35 mouse cellular contexts compared by ENCODE assay signal in the genomic region with DNA sequence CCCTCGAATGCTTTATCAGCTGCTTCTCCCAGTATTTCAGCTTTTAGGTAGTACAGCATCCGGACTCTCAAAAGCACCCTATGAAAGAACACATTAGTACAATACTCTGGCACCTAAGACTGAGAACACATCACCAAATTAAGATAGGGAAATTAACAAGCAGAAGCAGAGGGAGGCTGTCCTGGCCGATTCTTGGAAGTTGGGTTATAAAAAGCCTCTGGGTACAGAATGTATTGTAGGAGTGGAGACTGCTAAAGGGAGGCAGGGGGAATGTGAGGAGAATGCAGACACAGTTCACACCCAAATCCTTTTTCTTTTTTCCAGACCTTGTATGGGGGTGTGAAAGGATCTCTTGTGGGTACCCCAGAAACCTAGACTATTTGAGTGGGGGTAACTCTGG.
DNase-seq lines count a peak whose midpoint lies in the region; ATAC-seq and TF ChIP-seq lines count a peak whose summit lies in the region.
"Had no signal": no experiment of that assay in that cellular context is flagged by ENCODE, and none has a peak within 500 bp of the region (broad histone marks: within the 10 kb centered on the region; RNA-seq: fewer than 3 reads in every experiment).

No protein-coding gene starts in this region.

- no peaks in the 10 kb centered on the region for H3K9me3 ChIP-seq in heart, postnatal 0 days (replicated peaks; ENCODE audit: control insufficient read depth, low read length)
- H3K9me3 ChIP-seq: embryonic facial prominence, embryonic 12.5 days; G1E; hindbrain, embryonic 12.5 days; intestine, embryonic 15.5 days; limb, embryonic 10.5 days; limb, embryonic 15.5 days; midbrain, embryonic 13.5 days; neural tube, embryonic 13.5 days had no signal

- peak overlapping the region; percentile 43 for H3K4me3 ChIP-seq in gastrocnemius, adult 2 months
- peak overlapping the region; percentile 28 for H3K4me3 ChIP-seq in heart, postnatal 0 days (ENCODE audit: low read depth, low read length)
- H3K4me3 ChIP-seq in left cerebral cortex, adult 2 months, result no peak overlapping the region
- H3K4me3 ChIP-seq: embryonic facial prominence, embryonic 12.5 days; hindbrain, embryonic 12.5 days; intestine, embryonic 15.5 days; limb, embryonic 10.5 days; limb, embryonic 15.5 days; midbrain, embryonic 13.5 days; neural tube, embryonic 13.5 days had no signal

- DNase-seq in gastrocnemius, adult 2 months, result no peak
- no peak for DNase-seq in gastrocnemius, adult 8-10 months (ENCODE audit: low spot score in 2 of 2)
- DNase-seq in heart, postnatal 0 days (ENCODE audit: low spot score), result peak; percentile 78
- DNase-seq in heart, postnatal 4 days, result no peak
- no peak for DNase-seq in left cerebral cortex, adult 2 months (ENCODE audit: extremely low spot score in 1 of 2, low spot score in 2 of 2)
- no peak for DNase-seq in left cerebral cortex, postnatal 10 days (ENCODE audit: extremely low spot score in 1 of 2, low spot score in 2 of 2)
- peak; percentile 33 to 60 for DNase-seq in left cerebral cortex, postnatal 14 days (ENCODE audit: low spot score in 2 of 2)
- no peak for DNase-seq in retina, postnatal 1 day
- DNase-seq: adrenal gland, postnatal 10 days; cerebellum, adult 11 months; cerebellum, adult 9-10 months; cerebellum, postnatal 36 days; embryo, embryonic 11 days; gastrocnemius, postnatal 10 days; heart, postnatal 14 days; kidney, adult 8-10 months; lung, adult 2 months; lung, postnatal 10 days; right cerebral cortex, postnatal 4 days; thymus, adult 2 months; thymus, postnatal 36 days had no signal

- TF ChIP-seq EP300 in heart, postnatal 0 days (IDR thresholded peaks at IDR 0.05; ENCODE audit: low read depth), result peak; percentile 97

- intact Hi-C loops in gastrocnemius, adult 2 months (cut with DNase I), result no loop called here
- intact Hi-C loops in left cerebral cortex, adult 2 months (cut with DNase I), result no loop called here
- intact Hi-C loops in left cerebral cortex, postnatal 10 days (cut with DNase I), result no loop called here
- intact Hi-C loops in left cerebral cortex, postnatal 14 days (cut with DNase I), result no loop called here

- H3K27me3 ChIP-seq in heart, postnatal 0 days (ENCODE audit: control insufficient read depth, insufficient read depth, low read length), result no peaks in the 10 kb centered on the region
- H3K27me3 ChIP-seq: embryonic facial prominence, embryonic 12.5 days; hindbrain, embryonic 12.5 days; intestine, embryonic 15.5 days; limb, embryonic 15.5 days; midbrain, embryonic 13.5 days; neural tube, embryonic 13.5 days had no signal

- H3K4me2 ChIP-seq in heart, postnatal 0 days (ENCODE audit: low read depth, low read length), result peak overlapping the region; percentile 26
- H3K4me2 ChIP-seq: embryonic facial prominence, embryonic 12.5 days; hindbrain, embryonic 12.5 days; intestine, embryonic 15.5 days; limb, embryonic 15.5 days; midbrain, embryonic 13.5 days; neural tube, embryonic 13.5 days had no signal

- peak; percentile 90 for ATAC-seq in heart, postnatal 0 days (ENCODE audit: insufficient read depth, low read depth)
- ATAC-seq: forebrain, embryonic 14.5 days; hindbrain, postnatal 0 days; intestine, embryonic 15.5 days; midbrain, embryonic 13.5 days had no signal

- H3K27ac ChIP-seq in gastrocnemius, adult 2 months, result peak overlapping the region; percentile 21
- peak overlapping the region; percentile 89 for H3K27ac ChIP-seq in heart, postnatal 0 days (ENCODE audit: low read depth)
- H3K27ac ChIP-seq in left cerebral cortex, adult 2 months, result peak overlapping the region; percentile 64
- H3K27ac ChIP-seq: embryonic facial prominence, embryonic 12.5 days; hindbrain, embryonic 12.5 days; hindbrain, postnatal 0 days; intestine, embryonic 15.5 days; kidney, postnatal 0 days; limb, embryonic 10.5 days; limb, embryonic 15.5 days; liver, embryonic 14.5 days; macrophage; midbrain, embryonic 13.5 days; neural tube, embryonic 13.5 days; stomach, postnatal 0 days had no signal

- H3K4me1 ChIP-seq in heart, postnatal 0 days (ENCODE audit: control insufficient read depth, insufficient read depth), result peaks cover 19% of the 10 kb centered on the region
- H3K4me1 ChIP-seq: embryonic facial prominence, embryonic 12.5 days; hindbrain, embryonic 12.5 days; intestine, embryonic 15.5 days; limb, embryonic 10.5 days; limb, embryonic 15.5 days; midbrain, embryonic 13.5 days; neural tube, embryonic 13.5 days had no signal

- no peak for TF ChIP-seq CTCF in gastrocnemius, adult 2 months (IDR thresholded peaks at IDR 0.05)
- no peak for TF ChIP-seq CTCF in heart, postnatal 0 days (IDR thresholded peaks at IDR 0.05; ENCODE audit: low read depth)
- no peak for TF ChIP-seq CTCF in left cerebral cortex, adult 2 months (IDR thresholded peaks at IDR 0.05)

- whole genome bisulfite sequencing in heart, postnatal 0 days, result 50% methylated on average over 3 of the region's 3 CpGs

- peaks cover 73% of the 10 kb centered on the region for H3K36me3 ChIP-seq in heart, postnatal 0 days (replicated peaks; ENCODE audit: control insufficient read depth, insufficient read depth, low read length)

- peak overlapping the region; percentile 23; the same call in 1 of the 2 replicates for H3K9ac ChIP-seq in heart, postnatal 0 days (replicated peaks; ENCODE audit: low read depth, low read length)
- H3K9ac ChIP-seq: embryonic facial prominence, embryonic 12.5 days; hindbrain, embryonic 12.5 days; intestine, embryonic 15.5 days; limb, embryonic 15.5 days; liver, embryonic 14.5 days; midbrain, embryonic 13.5 days; neural tube, embryonic 13.5 days had no signal

Comparison
In these comparisons a context has a peak if more than half of its experiments do, and no peak if none do; other contexts are left out.
1. DNase-seq: peak in heart, postnatal 0 days (single experiment) and left cerebral cortex, postnatal 14 days (2 of 2); none in gastrocnemius, adult 2 months (single experiment), gastrocnemius, adult 8-10 months (0 of 2), heart, postnatal 4 days (single experiment), left cerebral cortex, adult 2 months (0 of 2), left cerebral cortex, postnatal 10 days (0 of 2) and retina, postnatal 1 day (single experiment).
2. H3K27ac ChIP-seq: peak in every context shown above with its lines; median percentile 89 in heart, postnatal 0 days; 64 in left cerebral cortex, adult 2 months; 21 in gastrocnemius, adult 2 months.